Mouse (Mus musculus) Patski (cell line): ENCODE data around the gene P4ha3. TPM values are rescaled to one million over a fixed set of nuclear protein-coding genes. Genes with fewer than 3 reads are reported as not detected.
A peak's percentile ranks its signal among the peaks of the same experiment; 100 is the strongest.

ENCODE experiments used
- ATAC-seq: fragments of 100-300 bp; one replicate; pipeline ENCODE4 v1.8.0; 2021
- CTCF ChIA-PET: fragments of 350-600 bp; sonication (Branson Sonifier 250); formaldehyde crosslinking; loops from one replicate; lab custom pipeline; 2022; ENCODE audit warnings: inconsistent platforms; lab: Charles Lee
- POLR2A ChIA-PET: fragments of 350-600 bp; sonication (Branson Sonifier 250); formaldehyde crosslinking; loops from one replicate; lab custom pipeline; 2022; ENCODE audit warnings: antibody characterized with exemption, inconsistent platforms; lab: Charles Lee
- DNase-seq: peaks from one replicate; pipeline ENCODE4 v3.0.0-alpha.2; 2011; ENCODE audit warnings: low read depth, low spot score
- H3K27me3 ChIP-seq: fragments of 371-371 bp; one replicate; pipeline ENCODE4 v1.5.1; 2021
- CTCF ChIP-seq: fragments of 100-300 bp; IDR thresholded peaks from one replicate; pipeline ENCODE4 v1.5.1; 2021
- in situ Hi-C: fragments of 300-500 bp; cut with MboI; formaldehyde crosslinking; loops from 3 replicates; pipeline ENCODE4 v1.11.1; 2018; ENCODE audit warnings: low pct_unique_long_range_greater_than_20kb, mixed read lengths
- polyA plus RNA-seq: library from polyadenylated mRNA; unstranded; gene quantifications from one replicate; pipeline ENCODE4 v1.2.3, GENCODE M21; 2021

The P4ha3 gene
- polyA plus RNA-seq, 1 experiment from 2014 or later: 0.09 TPM

DNA sequence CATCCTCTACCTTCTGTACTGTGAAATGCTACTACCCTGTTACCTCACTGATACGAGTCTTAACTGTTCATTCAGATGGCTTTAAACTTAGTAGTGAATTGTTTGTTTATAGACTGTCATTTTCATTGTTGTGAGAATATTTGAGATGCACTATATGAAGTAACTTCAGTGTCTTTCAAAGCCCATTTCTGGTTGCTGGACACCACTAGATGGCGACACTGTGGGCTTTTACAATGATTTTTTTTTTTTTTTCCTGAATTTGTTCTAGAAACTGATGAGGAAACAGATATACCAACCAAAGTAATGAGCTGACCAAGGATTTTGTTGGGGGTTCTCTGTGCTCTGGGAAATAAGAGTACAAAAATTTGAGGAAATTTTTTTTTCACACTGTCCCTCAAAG is 8.9 kb upstream of the P4ha3 start:
- CTCF ChIA-PET: interaction anchor here (0.7 to 2.7 kb wide), 13 partner anchors 10 to 262 kb away, joined by 3 to 8 read pairs (median 3); no protein-coding TSS in a partner anchor
- POLR2A ChIA-PET: no interaction called here
- in situ Hi-C loops: loop anchor here (5.0 kb wide), 1 partner anchor 116 kb away; no protein-coding TSS in a partner anchor
- ATAC-seq (no peak), DNase-seq (no peak)
- H3K27me3 ChIP-seq: peaks cover 20% of the 10 kb centered on the region
- peak; percentile 63 for TF ChIP-seq CTCF

DNA sequence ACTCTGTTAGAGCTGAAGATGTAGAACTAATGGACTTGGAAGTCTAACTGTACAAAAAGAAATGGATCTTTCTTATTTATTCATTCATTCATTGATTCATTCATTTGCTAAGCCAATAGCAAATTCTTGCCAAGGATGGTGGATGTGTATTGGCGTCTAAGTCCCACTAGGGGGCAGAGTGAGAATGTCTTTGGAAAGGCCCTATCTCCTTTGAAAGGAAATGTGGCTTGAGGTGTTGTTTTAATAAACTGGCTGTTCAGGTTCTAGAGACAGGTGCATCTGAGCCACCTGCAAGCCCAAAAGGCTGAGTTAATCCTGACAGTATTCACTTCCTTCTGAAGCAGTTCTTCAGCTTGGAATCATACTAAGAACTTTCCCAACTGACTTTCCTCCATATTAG is 5.5 kb upstream of the P4ha3 start:
- ATAC-seq: no peak

DNA sequence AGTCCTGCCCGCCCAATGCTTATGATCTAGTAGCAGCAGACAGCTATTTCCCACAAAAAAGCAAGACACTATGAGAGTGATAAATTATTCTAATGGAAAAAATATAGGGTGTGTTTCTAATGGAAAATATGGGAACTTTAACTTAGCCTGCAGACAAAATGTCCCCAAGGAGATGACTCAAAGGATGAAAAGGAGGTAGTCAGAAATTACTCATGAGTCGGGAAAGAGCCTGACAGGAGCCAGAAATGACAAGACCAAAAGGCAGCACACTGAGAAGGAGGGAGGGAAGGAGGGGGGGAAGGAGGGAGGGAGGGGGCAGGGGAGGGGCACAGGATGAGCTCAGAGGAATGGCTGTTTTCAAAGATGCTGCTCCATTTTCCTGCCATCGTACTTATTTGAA is 3.7 kb upstream of the P4ha3 start:
- ChIA-PET CTCF (no interaction called here), POLR2A (interaction anchor here (0.6 kb wide), 1 partner anchor 111 kb away, joined by 3 read pairs; no protein-coding TSS in a partner anchor)
- peaks cover 8% of the 10 kb centered on the region for H3K27me3 ChIP-seq
- TF ChIP-seq CTCF: no peak
- DNase-seq (no peak), ATAC-seq (no peak)
- in situ Hi-C loops: loop anchor here (5.0 kb wide), 1 partner anchor 36 kb away; no protein-coding TSS in a partner anchor

More for the DNA sequence above, 5.5 kb upstream of the P4ha3 start:
- peaks cover 8% of the 10 kb centered on the region for H3K27me3 ChIP-seq
- no peak for DNase-seq
- ChIA-PET CTCF (interaction anchor here (0.9 to 1.4 kb wide), 7 partner anchors 19 to 146 kb away, joined by 3 to 5 read pairs (median 3); no protein-coding TSS in a partner anchor), POLR2A (interaction anchor here (1.1 kb wide), 1 partner anchor 38 kb away, joined by 4 read pairs; no protein-coding TSS in a partner anchor)
- peak; percentile 76 for TF ChIP-seq CTCF
- in situ Hi-C loops: loop anchor here (5.0 kb wide), 2 partner anchors 37 to 112 kb away; no protein-coding TSS in a partner anchor

- no peaks in the 10 kb centered on the region for H3K27me3 ChIP-seq
- in situ Hi-C loops: loop anchor here (5.0 kb wide), 1 partner anchor 34 kb away; no protein-coding TSS in a partner anchor
- ChIA-PET POLR2A (no interaction called here), CTCF (interaction anchor here (0.7 kb wide), 1 partner anchor 9 kb away, joined by 4 read pairs; no protein-coding TSS in a partner anchor)
- TF ChIP-seq CTCF: no peak
- ATAC-seq: no peak
- no peak for DNase-seq
These were observed 2.0 kb upstream of the P4ha3 start for GRCm38 (mm10) chr7:100283298-100283697.

- no peaks in the 10 kb centered on the region for H3K27me3 ChIP-seq
- ATAC-seq: peak; percentile 71
- in situ Hi-C loops: no loop called here
- POLR2A ChIA-PET: no interaction called here
- CTCF ChIA-PET: interaction anchor here (1.1 to 1.6 kb wide), 3 partner anchors 10 to 38 kb away, joined by 3 read pairs; no protein-coding TSS in a partner anchor
- DNase-seq: peak; percentile 66
- TF ChIP-seq CTCF: no peak
These were observed 2.6 kb downstream of the P4ha3 start for GRCm38 (mm10) chr7:100287748-100288578.

- no peak for DNase-seq
These were observed 3.3 kb downstream of the P4ha3 start for GRCm38 (mm10) chr7:100288622-100289021.

DNA sequence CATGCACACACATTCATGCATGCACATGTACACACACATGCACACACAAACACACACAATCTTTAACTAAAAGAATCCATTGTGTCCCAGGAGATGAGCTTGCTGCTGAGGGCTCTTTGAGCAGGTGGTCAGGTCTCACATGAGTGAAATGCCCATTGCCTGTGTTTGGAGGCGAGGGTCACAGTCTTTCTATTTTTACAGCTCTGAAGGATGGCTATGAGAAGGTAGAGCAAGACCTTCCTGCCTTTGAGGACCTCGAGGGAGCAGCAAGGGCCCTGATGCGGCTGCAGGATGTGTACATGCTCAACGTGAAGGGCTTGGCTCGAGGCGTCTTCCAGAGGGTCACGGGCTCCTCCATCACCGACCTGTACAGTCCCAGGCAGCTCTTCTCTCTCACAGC is 8.2 kb downstream of the P4ha3 start:
- ATAC-seq: no peak
- CTCF ChIA-PET: no interaction called here
- DNase-seq: no peak
- in situ Hi-C loops: no loop called here
- no peaks in the 10 kb centered on the region for H3K27me3 ChIP-seq
- TF ChIP-seq CTCF: no peak
- POLR2A ChIA-PET: no interaction called here

More at GRCm38 (mm10) chr7:100288622-100289021, 3.3 kb downstream of the P4ha3 start:
- H3K27me3 ChIP-seq: no peaks in the 10 kb centered on the region
- ATAC-seq: no peak
- ChIA-PET CTCF (no interaction called here), POLR2A (no interaction called here)
- in situ Hi-C loops: no loop called here
- TF ChIP-seq CTCF: no peak

GRCm38 (mm10) chr7:100295745-100296144 is 10.4 kb downstream of the P4ha3 start:
- POLR2A ChIA-PET: no interaction called here
- in situ Hi-C loops: no loop called here
- no peak for TF ChIP-seq CTCF
- H3K27me3 ChIP-seq: no peaks in the 10 kb centered on the region
- CTCF ChIA-PET: no interaction called here
- ATAC-seq (no peak), DNase-seq (no peak)

DNA sequence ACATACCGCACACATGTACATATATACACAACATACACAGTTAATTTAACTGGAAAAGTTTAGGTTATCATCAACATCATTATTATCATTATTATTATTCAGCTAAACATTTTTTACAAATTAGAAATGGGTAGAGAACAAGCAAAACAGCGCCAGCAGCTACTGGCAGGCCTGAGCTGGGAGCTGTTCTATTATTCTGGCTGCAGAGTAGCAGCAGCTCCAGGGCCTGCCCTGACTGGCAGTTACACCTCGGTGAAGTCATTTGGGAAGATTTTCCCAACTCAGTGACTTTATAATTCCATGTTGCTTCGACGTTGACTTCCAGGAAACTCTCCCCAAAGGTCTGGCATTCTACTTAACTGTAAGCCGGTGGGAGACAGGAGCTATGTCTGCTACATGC is 11.4 kb downstream of the P4ha3 start:
- in situ Hi-C loops: no loop called here
- CTCF ChIA-PET: no interaction called here
- DNase-seq: no peak
- no peak for ATAC-seq
- TF ChIP-seq CTCF: no peak
- H3K27me3 ChIP-seq: no peaks in the 10 kb centered on the region
- POLR2A ChIA-PET: no interaction called here

DNA sequence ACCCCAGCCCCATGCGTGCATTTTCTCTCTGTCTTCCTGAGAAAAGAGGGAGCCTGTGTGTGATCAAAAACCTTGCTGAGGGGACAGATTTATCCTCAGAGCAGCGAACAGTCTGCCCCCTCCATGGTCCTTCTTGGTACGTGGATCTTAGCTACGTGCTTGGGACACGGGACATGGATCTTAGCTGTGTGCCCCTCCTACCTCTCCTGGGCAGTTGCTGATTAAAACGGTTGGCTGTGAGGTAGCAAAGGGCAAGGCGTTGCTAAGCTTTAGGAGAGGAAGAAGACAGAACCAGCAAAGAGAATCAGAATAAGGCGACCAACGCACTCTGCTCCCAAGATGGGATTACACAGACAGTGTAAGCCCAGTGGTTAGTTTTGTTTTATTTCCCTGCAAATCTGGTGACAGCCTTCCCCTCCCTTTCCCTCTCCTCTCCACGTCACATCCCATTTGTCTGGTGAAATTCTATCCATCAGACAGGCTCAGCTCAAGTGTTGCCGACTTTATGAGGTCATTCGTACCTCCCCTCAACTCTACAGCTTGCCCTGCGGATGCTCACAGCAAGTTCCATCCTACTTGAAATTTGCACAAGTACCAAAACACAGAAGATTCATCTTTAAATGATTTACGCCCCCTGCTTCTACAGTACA is 13.7 kb downstream of the P4ha3 start:
- H3K27me3 ChIP-seq: no peaks in the 10 kb centered on the region
- POLR2A ChIA-PET: no interaction called here
- no peak for TF ChIP-seq CTCF
- in situ Hi-C loops: no loop called here
- no peak for DNase-seq
- CTCF ChIA-PET: no interaction called here
- ATAC-seq: no peak
